Mouse (Mus musculus): ENCODE results near the gene Htt. TPM values are rescaled to one million over a fixed set of nuclear protein-coding genes. Genes with fewer than 3 reads are reported as not detected.

Htt gene
- polyA plus RNA-seq, 1 experiment from 2014 or later, result 13.7 TPM

- H3K9ac ChIP-seq (ENCODE audit: low read depth, low read length), result no peak overlapping the region
- WGBS, result 95% methylated on average over 6 of the region's 6 CpGs
- no peak overlapping the region for H3K4me3 ChIP-seq (ENCODE audit: low read depth, low read length)
- H3K4me2 ChIP-seq (ENCODE audit: low read depth, low read length), result no peak overlapping the region
- H3K4me1 ChIP-seq (ENCODE audit: control insufficient read depth, insufficient read depth, low read length), result no peaks in the 10 kb centered on the region
- peaks cover 89% of the 10 kb centered on the region for H3K36me3 ChIP-seq (ENCODE audit: control insufficient read depth, insufficient read depth, low read length)
- no peak overlapping the region for H3K27ac ChIP-seq (replicated peaks; ENCODE audit: low read depth, low read length)
- no peak for ATAC-seq (ENCODE audit: low read depth)
- H3K9me3 ChIP-seq (ENCODE audit: control insufficient read depth, low read length), result no peaks in the 10 kb centered on the region
- DNase-seq (ENCODE audit: low spot score), result no peak
- no peaks in the 10 kb centered on the region for H3K27me3 ChIP-seq (replicated peaks; ENCODE audit: control insufficient read depth, insufficient read depth, low read length)
Measured at GRCm38 (mm10) chr5:34899787-34900469, 138.4 kb downstream of the Htt start.

GRCm38 (mm10) chr5:34902371-34902770, 140.8 kb downstream of the Htt start:
- Histone ChIP-seq H3K4me2 (ENCODE audit: low read depth, low read length) (no peak overlapping the region), H3K9me3 (ENCODE audit: control insufficient read depth, low read length) (no peaks in the 10 kb centered on the region), H3K4me3 (ENCODE audit: low read depth, low read length) (no peak overlapping the region), H3K27ac (replicated peaks; ENCODE audit: low read depth, low read length) (no peak overlapping the region), H3K9ac (ENCODE audit: low read depth, low read length) (no peak overlapping the region), H3K36me3 (ENCODE audit: control insufficient read depth, insufficient read depth, low read length) (peaks cover 89% of the 10 kb centered on the region), H3K4me1 (ENCODE audit: control insufficient read depth, insufficient read depth, low read length) (no peaks in the 10 kb centered on the region), H3K27me3 (replicated peaks; ENCODE audit: control insufficient read depth, insufficient read depth, low read length) (no peaks in the 10 kb centered on the region)
- DNase-seq (ENCODE audit: low spot score) (peak; percentile 13), ATAC-seq (ENCODE audit: low read depth) (no peak)

DNA sequence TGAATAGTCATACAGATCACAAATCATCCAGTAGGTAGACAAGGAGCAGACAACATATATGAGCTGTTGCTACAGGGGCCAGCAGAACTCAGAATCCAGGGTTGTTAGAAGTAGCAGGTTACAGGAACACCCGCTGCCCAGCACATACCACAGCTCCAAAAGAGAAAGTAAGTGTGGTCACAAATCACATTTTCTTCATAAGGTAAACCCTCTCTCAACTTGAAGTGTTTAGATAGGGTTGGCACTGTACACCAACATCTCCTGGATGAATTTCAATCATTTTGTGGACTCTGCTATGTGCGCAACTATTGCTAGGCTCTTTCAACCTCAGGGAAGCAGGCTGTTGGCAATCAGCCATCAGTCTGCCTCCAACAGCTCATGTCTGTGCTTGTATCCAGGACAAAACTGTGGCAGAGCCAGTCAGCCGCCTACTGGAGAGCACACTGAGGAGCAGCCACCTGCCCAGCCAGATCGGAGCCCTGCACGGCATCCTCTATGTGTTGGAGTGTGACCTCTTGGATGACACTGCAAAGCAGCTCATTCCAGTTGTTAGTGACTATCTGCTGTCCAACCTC, 141.4 kb downstream of the Htt start:
- Histone ChIP-seq H3K36me3 (ENCODE audit: control insufficient read depth, insufficient read depth, low read length) (peaks cover 88% of the 10 kb centered on the region), H3K4me3 (ENCODE audit: low read depth, low read length) (no peak overlapping the region), H3K4me2 (ENCODE audit: low read depth, low read length) (no peak overlapping the region), H3K27me3 (replicated peaks; ENCODE audit: control insufficient read depth, insufficient read depth, low read length) (no peaks in the 10 kb centered on the region), H3K4me1 (ENCODE audit: control insufficient read depth, insufficient read depth, low read length) (no peaks in the 10 kb centered on the region), H3K9ac (ENCODE audit: low read depth, low read length) (no peak overlapping the region), H3K27ac (replicated peaks; ENCODE audit: low read depth, low read length) (no peak overlapping the region), H3K9me3 (ENCODE audit: control insufficient read depth, low read length) (no peaks in the 10 kb centered on the region)
- ATAC-seq (ENCODE audit: low read depth) (peak; percentile 81), DNase-seq (ENCODE audit: low spot score) (peak; percentile 86)
- 67% methylated on average over 5 of the region's 5 CpGs for WGBS

DNA sequence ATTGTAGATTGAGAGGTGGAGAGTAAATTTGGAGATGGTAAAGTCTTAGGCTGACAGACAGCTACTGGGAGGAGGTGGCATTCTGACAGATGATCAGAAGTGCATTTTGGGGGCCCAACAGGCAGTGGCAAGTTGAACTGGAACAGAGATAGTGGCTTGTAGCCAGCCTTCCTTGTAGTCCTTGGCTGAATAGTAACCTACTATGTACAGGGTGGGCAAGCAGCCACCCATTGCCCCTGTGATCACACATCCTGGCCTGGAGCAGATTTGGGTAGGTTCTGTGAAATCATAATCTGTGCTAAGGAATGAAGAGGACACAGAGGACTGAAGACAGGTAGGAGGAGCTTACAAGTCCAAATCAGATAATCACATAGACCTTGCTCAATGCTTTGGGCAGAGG, 142.9 kb downstream of the Htt start:
- Histone ChIP-seq H3K27ac (replicated peaks; ENCODE audit: low read depth, low read length) (no peak overlapping the region), H3K4me1 (ENCODE audit: control insufficient read depth, insufficient read depth, low read length) (no peaks in the 10 kb centered on the region), H3K4me3 (ENCODE audit: low read depth, low read length) (no peak overlapping the region), H3K9me3 (ENCODE audit: control insufficient read depth, low read length) (no peaks in the 10 kb centered on the region), H3K27me3 (replicated peaks; ENCODE audit: control insufficient read depth, insufficient read depth, low read length) (no peaks in the 10 kb centered on the region), H3K9ac (ENCODE audit: low read depth, low read length) (no peak overlapping the region), H3K36me3 (ENCODE audit: control insufficient read depth, insufficient read depth, low read length) (peaks cover 91% of the 10 kb centered on the region), H3K4me2 (ENCODE audit: low read depth, low read length) (no peak overlapping the region)
- no peak for ATAC-seq (ENCODE audit: low read depth)
- no peak for DNase-seq (ENCODE audit: low spot score)

DNA sequence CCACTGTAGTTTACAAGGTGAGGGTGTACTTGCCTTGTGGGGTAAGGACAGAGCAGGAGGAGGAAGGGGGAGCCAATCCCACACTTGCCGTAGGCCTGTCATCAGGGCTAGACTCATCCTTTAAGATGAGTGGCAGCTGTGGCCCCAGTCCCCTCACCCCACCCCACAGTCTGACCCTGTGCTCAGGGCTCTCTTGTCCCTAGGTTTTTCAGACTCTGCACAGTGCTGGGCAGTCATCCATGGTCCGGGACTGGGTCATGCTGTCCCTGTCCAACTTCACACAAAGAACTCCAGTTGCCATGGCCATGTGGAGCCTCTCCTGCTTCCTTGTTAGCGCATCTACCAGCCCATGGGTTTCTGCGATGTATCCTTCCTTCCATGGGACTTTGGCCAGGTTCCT, 145.7 kb downstream of the Htt start:
- H3K9ac ChIP-seq (ENCODE audit: low read depth, low read length), result no peak overlapping the region
- H3K4me3 ChIP-seq (ENCODE audit: low read depth, low read length), result no peak overlapping the region
- no peak overlapping the region for H3K4me2 ChIP-seq (ENCODE audit: low read depth, low read length)
- 95% methylated on average over 4 of the region's 4 CpGs for WGBS
- H3K27me3 ChIP-seq (replicated peaks; ENCODE audit: control insufficient read depth, insufficient read depth, low read length), result no peaks in the 10 kb centered on the region
- H3K27ac ChIP-seq (replicated peaks; ENCODE audit: low read depth, low read length), result no peak overlapping the region
- DNase-seq (ENCODE audit: low spot score) (no peak), ATAC-seq (ENCODE audit: low read depth) (no peak)
- no peaks in the 10 kb centered on the region for H3K9me3 ChIP-seq (ENCODE audit: control insufficient read depth, low read length)
- no peaks in the 10 kb centered on the region for H3K4me1 ChIP-seq (ENCODE audit: control insufficient read depth, insufficient read depth, low read length)
- H3K36me3 ChIP-seq (ENCODE audit: control insufficient read depth, insufficient read depth, low read length), result peaks cover 72% of the 10 kb centered on the region

GRCm38 (mm10) chr5:34907910-34908725, 146.6 kb downstream of the Htt start, which contains the start of gene Msantd1:
Gene Msantd1, plus strand, starts transcription at chr5:34908012.
- WGBS, result 72% methylated on average over 6 of the region's 6 CpGs
- peaks cover 63% of the 10 kb centered on the region for H3K36me3 ChIP-seq (ENCODE audit: control insufficient read depth, insufficient read depth, low read length)
- no peaks in the 10 kb centered on the region for H3K4me1 ChIP-seq (ENCODE audit: control insufficient read depth, insufficient read depth, low read length)
- no peak within 1 kb of the TSS for H3K4me3 ChIP-seq (ENCODE audit: low read depth, low read length)
- DNase-seq (ENCODE audit: low spot score) (peak; percentile 43), ATAC-seq (ENCODE audit: low read depth) (peak; percentile 58; the same call in 1 of the 2 replicates)
- H3K27ac ChIP-seq (replicated peaks; ENCODE audit: low read depth, low read length), result no peak within 1 kb of the TSS
- no peak within 1 kb of the TSS for H3K4me2 ChIP-seq (ENCODE audit: low read depth, low read length)
- H3K9ac ChIP-seq (ENCODE audit: low read depth, low read length), result no peak within 1 kb of the TSS
- no peaks in the 10 kb centered on the region for H3K27me3 ChIP-seq (replicated peaks; ENCODE audit: control insufficient read depth, insufficient read depth, low read length)
- no peaks in the 10 kb centered on the region for H3K9me3 ChIP-seq (ENCODE audit: control insufficient read depth, low read length)

DNA sequence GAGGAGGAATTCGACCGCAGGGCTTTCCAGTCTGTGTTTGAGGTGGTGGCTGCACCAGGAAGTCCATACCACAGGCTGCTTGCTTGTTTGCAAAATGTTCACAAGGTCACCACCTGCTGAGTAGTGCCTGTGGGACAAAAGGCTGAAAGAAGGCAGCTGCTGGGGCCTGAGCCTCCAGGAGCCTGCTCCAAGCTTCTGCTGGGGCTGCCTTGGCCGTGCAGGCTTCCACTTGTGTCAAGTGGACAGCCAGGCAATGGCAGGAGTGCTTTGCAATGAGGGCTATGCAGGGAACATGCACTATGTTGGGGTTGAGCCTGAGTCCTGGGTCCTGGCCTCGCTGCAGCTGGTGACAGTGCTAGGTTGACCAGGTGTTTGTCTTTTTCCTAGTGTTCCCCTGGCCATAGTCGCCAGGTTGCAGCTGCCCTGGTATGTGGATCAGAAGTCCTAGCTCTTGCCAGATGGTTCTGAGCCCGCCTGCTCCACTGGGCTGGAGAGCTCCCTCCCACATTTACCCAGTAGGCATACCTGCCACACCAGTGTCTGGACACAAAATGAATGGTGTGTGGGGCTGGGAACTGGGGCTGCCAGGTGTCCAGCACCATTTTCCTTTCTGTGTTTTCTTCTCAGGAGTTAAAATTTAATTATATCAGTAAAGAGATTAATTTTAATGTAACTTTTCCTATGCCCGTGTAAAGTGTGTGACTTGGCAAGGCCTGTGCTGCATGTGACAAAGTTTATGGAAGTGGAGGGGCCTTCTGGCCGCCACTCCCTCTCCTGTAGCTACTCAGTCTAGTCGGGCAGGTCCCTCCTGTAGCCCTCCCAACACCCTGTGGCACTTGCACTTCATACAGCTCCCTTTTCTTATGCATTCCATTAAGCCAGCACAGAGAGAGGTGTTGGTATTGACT, 147.4 kb downstream of the Htt start:
- H3K27ac ChIP-seq (replicated peaks; ENCODE audit: low read depth, low read length), result no peak overlapping the region
- no peak overlapping the region for H3K4me3 ChIP-seq (ENCODE audit: low read depth, low read length)
- 72% methylated on average over 9 of the region's 9 CpGs for WGBS
- peak; percentile 20 for DNase-seq (ENCODE audit: low spot score)
- ATAC-seq (ENCODE audit: low read depth), result peak; percentile 16; the same call in 1 of the 2 replicates
- no peak overlapping the region for H3K4me2 ChIP-seq (ENCODE audit: low read depth, low read length)
- no peaks in the 10 kb centered on the region for H3K9me3 ChIP-seq (ENCODE audit: control insufficient read depth, low read length)
- H3K9ac ChIP-seq (ENCODE audit: low read depth, low read length), result no peak overlapping the region
- peaks cover 59% of the 10 kb centered on the region for H3K36me3 ChIP-seq (ENCODE audit: control insufficient read depth, insufficient read depth, low read length)
- no peaks in the 10 kb centered on the region for H3K27me3 ChIP-seq (replicated peaks; ENCODE audit: control insufficient read depth, insufficient read depth, low read length)
- H3K4me1 ChIP-seq (ENCODE audit: control insufficient read depth, insufficient read depth, low read length), result no peaks in the 10 kb centered on the region

All from embryonic facial prominence, embryonic 14.5 days (tissue).